ENCODE assay signal across 27 mouse cellular contexts in the genomic region with DNA sequence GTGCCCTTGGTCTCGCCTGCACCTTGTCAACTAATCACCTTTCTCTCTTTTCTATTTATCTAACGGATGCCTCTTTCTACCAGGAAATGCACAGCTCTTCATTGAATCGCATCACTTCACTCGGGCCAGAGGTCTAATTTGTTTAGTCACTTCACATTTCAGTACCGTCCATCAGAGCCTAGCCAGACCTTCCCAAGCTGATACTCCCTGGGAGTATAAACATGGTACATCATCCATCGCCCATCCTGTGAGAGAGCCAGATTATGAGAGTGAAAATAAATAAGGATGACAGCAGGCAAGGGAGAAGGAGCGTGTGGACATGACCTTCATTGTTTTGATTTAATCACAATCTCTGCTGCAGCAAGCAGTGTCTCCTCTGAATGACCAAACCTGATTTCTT.
A peak's percentile ranks its signal among the peaks of the same experiment; 100 is the strongest.
DNase-seq lines count a peak whose midpoint lies in the region; ATAC-seq and TF ChIP-seq lines count a peak whose summit lies in the region.
"Had no signal": no experiment of that assay in that cellular context is flagged by ENCODE, and none has a peak within 500 bp of the region (broad histone marks: within the 10 kb centered on the region; RNA-seq: fewer than 3 reads in every experiment).

No protein-coding gene starts in this region.

- H3K27me3 ChIP-seq in embryonic facial prominence, embryonic 14.5 days (replicated peaks; ENCODE audit: control insufficient read depth, insufficient read depth, low read length), result no peaks in the 10 kb centered on the region
- H3K27me3 ChIP-seq in embryonic facial prominence, embryonic 10.5 days (replicated peaks; ENCODE audit: low read depth, poor library complexity, severe bottlenecking), result no peaks in the 10 kb centered on the region
- no peaks in the 10 kb centered on the region for H3K27me3 ChIP-seq in hindbrain, postnatal 0 days (ENCODE audit: insufficient read depth, low read length)
- H3K27me3 ChIP-seq in hindbrain, embryonic 14.5 days (ENCODE audit: control insufficient read depth, insufficient read depth, low read length), result no peaks in the 10 kb centered on the region
- H3K27me3 ChIP-seq in kidney, embryonic 16.5 days (ENCODE audit: insufficient read depth, low read length), result no peaks in the 10 kb centered on the region
- H3K27me3 ChIP-seq: embryonic facial prominence, embryonic 15.5 days; heart, embryonic 12.5 days; heart, embryonic 15.5 days; intestine, embryonic 15.5 days had no signal

- H3K27ac ChIP-seq in embryonic facial prominence, embryonic 14.5 days (replicated peaks; ENCODE audit: low read depth, low read length), result no peak overlapping the region
- no peak overlapping the region for H3K27ac ChIP-seq in embryonic facial prominence, embryonic 10.5 days (replicated peaks)
- no peak overlapping the region for H3K27ac ChIP-seq in hindbrain, postnatal 0 days
- no peak overlapping the region for H3K27ac ChIP-seq in hindbrain, embryonic 14.5 days
- H3K27ac ChIP-seq in kidney, embryonic 16.5 days (ENCODE audit: low read length), result no peak overlapping the region
- H3K27ac ChIP-seq: embryonic facial prominence, embryonic 15.5 days; gastrocnemius, adult 2 months; heart, embryonic 15.5 days; hindbrain, embryonic 10.5 days; intestine, embryonic 15.5 days had no signal

- H3K4me3 ChIP-seq in embryonic facial prominence, embryonic 14.5 days (ENCODE audit: low read depth, low read length), result no peak overlapping the region
- no peak overlapping the region for H3K4me3 ChIP-seq in embryonic facial prominence, embryonic 10.5 days
- H3K4me3 ChIP-seq in hindbrain, postnatal 0 days (ENCODE audit: low read length), result no peak overlapping the region
- H3K4me3 ChIP-seq in hindbrain, embryonic 14.5 days (replicated peaks; ENCODE audit: low read length), result no peak overlapping the region
- no peak overlapping the region for H3K4me3 ChIP-seq in kidney, embryonic 16.5 days (ENCODE audit: low read length)
- H3K4me3 ChIP-seq: embryonic facial prominence, embryonic 15.5 days; gastrocnemius, adult 2 months; heart, embryonic 12.5 days; heart, embryonic 15.5 days; hindbrain, embryonic 10.5 days; intestine, embryonic 15.5 days had no signal

- TF ChIP-seq POLR2A in brain, embryonic 14.5 days (IDR thresholded peaks at IDR 0.05; ENCODE audit: borderline replicate concordance, extremely low read depth, insufficient read depth, insufficient read length, poor library complexity, severe bottlenecking), result no peak

- H3K9me3 ChIP-seq in embryonic facial prominence, embryonic 14.5 days (ENCODE audit: control insufficient read depth, low read length), result no peaks in the 10 kb centered on the region
- no peaks in the 10 kb centered on the region for H3K9me3 ChIP-seq in embryonic facial prominence, embryonic 10.5 days
- no peaks in the 10 kb centered on the region for H3K9me3 ChIP-seq in hindbrain, postnatal 0 days (ENCODE audit: low read length)
- no peaks in the 10 kb centered on the region for H3K9me3 ChIP-seq in hindbrain, embryonic 14.5 days (ENCODE audit: control insufficient read depth, low read length)
- no peaks in the 10 kb centered on the region for H3K9me3 ChIP-seq in kidney, embryonic 16.5 days (ENCODE audit: low read length)
- H3K9me3 ChIP-seq: embryonic facial prominence, embryonic 15.5 days; heart, embryonic 12.5 days; heart, embryonic 15.5 days; hindbrain, embryonic 10.5 days; intestine, embryonic 15.5 days had no signal

- H3K4me2 ChIP-seq in embryonic facial prominence, embryonic 14.5 days (ENCODE audit: low read depth, low read length), result no peak overlapping the region
- H3K4me2 ChIP-seq in hindbrain, postnatal 0 days (ENCODE audit: low read depth, low read length), result no peak overlapping the region
- no peak overlapping the region for H3K4me2 ChIP-seq in hindbrain, embryonic 14.5 days (replicated peaks)
- H3K4me2 ChIP-seq in kidney, embryonic 16.5 days (replicated peaks; ENCODE audit: low read depth, low read length), result no peak overlapping the region
- H3K4me2 ChIP-seq: embryonic facial prominence, embryonic 15.5 days; heart, embryonic 12.5 days; heart, embryonic 15.5 days; intestine, embryonic 15.5 days had no signal

- no peak for TF ChIP-seq CTCF in hindbrain, postnatal 0 days (IDR thresholded peaks at IDR 0.05; ENCODE audit: low read depth)
- no peak for TF ChIP-seq CTCF in brain, embryonic 14.5 days (IDR thresholded peaks at IDR 0.05; ENCODE audit: borderline replicate concordance, extremely low read depth, insufficient read depth, insufficient read length)

- no peaks in the 10 kb centered on the region for H3K4me1 ChIP-seq in embryonic facial prominence, embryonic 14.5 days (ENCODE audit: control insufficient read depth, insufficient read depth, low read length)
- no peaks in the 10 kb centered on the region for H3K4me1 ChIP-seq in embryonic facial prominence, embryonic 10.5 days
- no peaks in the 10 kb centered on the region for H3K4me1 ChIP-seq in hindbrain, postnatal 0 days (ENCODE audit: insufficient read depth, low read length)
- H3K4me1 ChIP-seq in hindbrain, embryonic 14.5 days (replicated peaks; ENCODE audit: control insufficient read depth, insufficient read depth, low read length), result no peaks in the 10 kb centered on the region
- no peaks in the 10 kb centered on the region for H3K4me1 ChIP-seq in kidney, embryonic 16.5 days (ENCODE audit: insufficient read depth, low read length)
- H3K4me1 ChIP-seq: embryonic facial prominence, embryonic 15.5 days; heart, embryonic 12.5 days; heart, embryonic 15.5 days; hindbrain, embryonic 10.5 days; intestine, embryonic 15.5 days had no signal

- DNase-seq in embryonic facial prominence, embryonic 14.5 days (ENCODE audit: low spot score), result no peak
- DNase-seq in embryonic facial prominence, embryonic 10.5 days (ENCODE audit: low spot score), result no peak
- DNase-seq in hindbrain, postnatal 0 days (ENCODE audit: low spot score), result peak; percentile 30
- DNase-seq in hindbrain, embryonic 14.5 days (ENCODE audit: low spot score), result no peak
- DNase-seq in kidney, adult 9 months, result no peak
- peak; percentile 12 for DNase-seq in brain, embryonic 14.5 days (ENCODE audit: low read depth)
- no peak for DNase-seq in adrenal gland, postnatal 4 days (ENCODE audit: low spot score in 2 of 2)
- DNase-seq: adrenal gland, postnatal 10 days; adrenal gland, postnatal 36 days; cerebellum, adult 11-12 months; cerebellum, adult 8-10 months; cerebellum, postnatal 36 days; embryo, embryonic 11 days; forebrain, postnatal 0 days; gastrocnemius, adult 2 months; gastrocnemius, postnatal 25 days; heart, adult 18-20 months; heart, postnatal 10 days; heart, postnatal 36 days had no signal

- H3K9ac ChIP-seq in embryonic facial prominence, embryonic 14.5 days (ENCODE audit: low read depth, low read length), result no peak overlapping the region
- H3K9ac ChIP-seq in hindbrain, postnatal 0 days (replicated peaks; ENCODE audit: low read length), result no peak overlapping the region
- H3K9ac ChIP-seq in hindbrain, embryonic 14.5 days, result no peak overlapping the region
- H3K9ac ChIP-seq in kidney, embryonic 16.5 days (replicated peaks; ENCODE audit: low read length), result no peak overlapping the region
- H3K9ac ChIP-seq: embryonic facial prominence, embryonic 15.5 days; forebrain, postnatal 0 days; heart, embryonic 12.5 days; heart, embryonic 15.5 days; intestine, embryonic 15.5 days had no signal

- WGBS in embryonic facial prominence, embryonic 14.5 days, result 75% methylated on average over 7 of the region's 7 CpGs
- 76% methylated on average over 7 of the region's 7 CpGs for whole genome bisulfite sequencing in embryonic facial prominence, embryonic 10.5 days
- 63% methylated on average over 7 of the region's 7 CpGs for WGBS in hindbrain, postnatal 0 days
- WGBS in hindbrain, embryonic 14.5 days, result 66% methylated on average over 7 of the region's 7 CpGs
- 35% methylated on average over 7 of the region's 7 CpGs for WGBS in kidney, embryonic 16.5 days

- ATAC-seq in embryonic facial prominence, embryonic 14.5 days (ENCODE audit: low read depth), result peak; percentile 37; the same call in 1 of the 2 replicates
- peak; percentile 51; the same call in 1 of the 2 replicates for ATAC-seq in hindbrain, postnatal 0 days
- no peak for ATAC-seq in hindbrain, embryonic 14.5 days (ENCODE audit: low FRiP score)
- ATAC-seq in kidney, embryonic 16.5 days (ENCODE audit: low FRiP score, low TSS enrichment), result peak; percentile 69; the same call in 1 of the 2 replicates
- ATAC-seq: activated CD4-positive, CD25-positive, alpha-beta regulatory T cell, adult 4 months; forebrain, embryonic 14.5 days; forebrain, postnatal 0 days; intestine, embryonic 15.5 days had no signal

- no peaks in the 10 kb centered on the region for H3K36me3 ChIP-seq in embryonic facial prominence, embryonic 14.5 days (ENCODE audit: control insufficient read depth, insufficient read depth, low read length)
- H3K36me3 ChIP-seq in embryonic facial prominence, embryonic 10.5 days (replicated peaks), result no peaks in the 10 kb centered on the region
- no peaks in the 10 kb centered on the region for H3K36me3 ChIP-seq in hindbrain, postnatal 0 days (ENCODE audit: insufficient read depth, low read length)
- H3K36me3 ChIP-seq in hindbrain, embryonic 14.5 days (replicated peaks; ENCODE audit: control insufficient read depth, insufficient read depth), result no peaks in the 10 kb centered on the region
- H3K36me3 ChIP-seq in kidney, embryonic 16.5 days (ENCODE audit: insufficient read depth, low read length), result no peaks in the 10 kb centered on the region
- H3K36me3 ChIP-seq: embryonic facial prominence, embryonic 15.5 days; heart, embryonic 12.5 days; heart, embryonic 15.5 days; hindbrain, embryonic 10.5 days; intestine, embryonic 15.5 days had no signal

Comparison
In these comparisons a context has a peak if more than half of its experiments do, and no peak if none do; other contexts are left out.
1. DNase-seq: peak in hindbrain, postnatal 0 days (single experiment) and brain, embryonic 14.5 days (single experiment); none in embryonic facial prominence, embryonic 14.5 days (single experiment), embryonic facial prominence, embryonic 10.5 days (single experiment), hindbrain, embryonic 14.5 days (single experiment), kidney, adult 9 months (single experiment) and adrenal gland, postnatal 4 days (0 of 2).